Mouse (Mus musculus) E14TG2a.4 (cell line): ENCODE data around the gene Arhgap10.

Experiments used
- CTCF ChIP-seq: conservative IDR thresholded peaks from 2 replicates; pipeline ENCODE4 v1.5.1; 2014; ENCODE audit warnings: low read length
- NANOG ChIP-seq: IDR thresholded peaks from 2 replicates; pipeline ENCODE4 v1.6.1; 2014; ENCODE audit warnings: borderline replicate concordance, low read length, mixed read lengths
- POU5F1 ChIP-seq: IDR thresholded peaks from 2 replicates; pipeline ENCODE4 v1.6.1; 2014; ENCODE audit warnings: low read length, borderline replicate concordance

GRCm38 (mm10) chr8:77272136-77272535 is 245.6 kb downstream of the Arhgap10 start:
- no peak for TF ChIP-seq CTCF
- no peak for TF ChIP-seq NANOG
- no peak for TF ChIP-seq POU5F1
